Mouse (Mus musculus) neutrophil, adult 59 days (primary cell): Measurements from ENCODE around the gene Irak1. TPM values are rescaled to one million over a fixed set of nuclear protein-coding genes. Genes with fewer than 3 reads are reported as not detected.

Source experiments
- total RNA-seq, 2 experiments: library from RNA; stranded (reverse); gene quantifications; 1 replicate in 1 of 2; 2 replicates in 1 of 2; pipeline ENCODE4 v1.2.4; 2023

Gene Irak1
- total RNA-seq: 10 to 100 TPM; 63.0 to 75.4 TPM

DNA sequence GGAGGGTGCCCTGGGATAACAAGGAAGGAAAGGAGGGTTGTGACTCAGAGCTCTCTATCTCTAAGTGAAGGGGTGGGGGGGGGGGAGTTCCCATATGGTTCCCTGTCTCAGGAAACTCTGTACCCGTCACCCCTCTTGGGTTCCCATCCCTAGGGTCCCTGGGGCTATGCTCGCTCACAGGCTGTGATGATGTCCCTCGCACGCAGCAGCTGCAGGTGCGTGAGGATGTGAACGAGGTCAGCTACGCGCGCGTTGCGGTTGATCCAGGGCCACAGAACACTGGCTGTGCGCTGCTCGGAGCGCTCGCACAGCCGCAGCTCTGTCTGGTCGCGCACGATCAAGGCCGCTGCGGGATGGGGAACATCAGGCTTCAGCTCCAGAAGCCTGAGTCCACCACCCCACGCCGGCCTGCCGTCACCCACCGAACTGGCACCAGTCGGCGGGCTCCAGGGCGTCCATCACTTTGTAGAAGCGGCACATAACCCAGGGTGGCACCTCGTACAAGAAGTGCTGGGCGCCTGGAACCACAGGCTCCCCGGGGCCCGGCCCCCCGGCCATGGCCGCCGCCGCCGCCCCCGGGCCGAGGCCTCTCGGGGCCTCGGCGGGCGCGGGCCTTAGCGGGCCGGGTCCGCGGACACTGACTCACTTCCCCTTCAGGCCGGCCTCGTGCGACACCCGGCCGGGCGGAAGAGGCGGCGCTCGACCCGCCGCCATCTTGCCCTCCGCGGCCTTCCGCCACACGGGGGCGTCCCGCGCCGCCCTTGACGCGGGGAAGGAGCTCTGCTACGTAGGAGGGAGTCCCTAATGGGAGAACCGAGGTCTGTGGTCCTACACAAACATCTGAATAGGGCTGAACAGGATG, at the start of gene Irak1:
Gene Irak1, minus strand, starts transcription at position 731 of the 862 bp plus-strand sequence.

DNA sequence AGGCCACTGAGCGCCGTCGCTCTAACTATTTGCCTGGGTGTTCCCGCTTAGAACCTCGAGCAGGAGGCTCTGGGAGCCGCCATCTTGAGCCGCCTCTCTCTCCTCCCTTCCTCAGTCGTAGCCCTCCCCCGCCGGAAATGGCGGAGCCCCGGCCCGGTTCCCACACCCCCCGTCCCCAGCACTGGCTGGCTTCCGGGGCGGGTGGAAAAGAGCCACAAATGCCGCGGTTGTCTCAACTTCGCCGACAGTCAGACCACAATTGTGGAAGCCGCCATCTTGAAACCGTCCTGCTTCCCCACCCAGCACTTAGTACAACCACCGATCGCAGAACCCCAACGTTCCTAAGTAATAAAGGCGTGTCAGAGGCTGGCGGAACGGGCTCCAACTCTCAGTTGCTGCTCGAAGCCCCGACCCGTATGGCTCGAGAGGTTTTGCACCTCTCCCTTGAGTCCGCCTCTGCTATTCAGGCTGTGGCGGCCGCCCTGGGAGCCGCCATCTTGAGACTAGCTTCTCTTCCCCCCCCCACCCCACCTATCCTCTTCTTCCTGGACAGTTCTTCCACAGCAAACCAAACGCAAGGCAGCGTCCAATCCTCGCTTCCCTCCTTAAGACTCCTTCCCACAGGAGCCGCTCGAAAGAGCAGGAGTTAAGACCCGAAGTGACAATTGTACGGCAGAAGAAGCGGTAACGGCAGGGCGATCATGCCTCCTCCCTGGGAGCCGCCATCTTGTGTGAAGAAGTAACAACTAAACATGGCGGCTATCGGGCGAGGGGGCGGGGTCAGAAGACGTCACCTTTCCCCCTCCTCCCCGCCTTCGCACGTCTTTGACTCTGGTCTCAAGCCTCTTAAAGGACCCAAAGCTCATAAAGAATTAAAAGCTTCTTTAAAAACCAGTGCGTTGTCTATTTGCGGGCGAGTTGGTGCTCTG, 57.2 kb downstream of the Irak1 start, which contains the start of gene Hcfc1:
Gene Hcfc1, minus strand, starts transcription at position 110 of the 929 bp plus-strand sequence.

Other genes starting within 250 kb of the Irak1 start
- 1 to 10 TPM in 1 of 2 experiments, under 1 TPM in 1; 0.89 to 1.8 TPM for gene Srpk3, start 249.5 kb downstream of the Irak1 start, total RNA-seq
- 100 to 1,000 TPM in 1 of 2 experiments, 10 to 100 TPM in 1; 89.0 to 105 TPM for gene Idh3g, start 237.0 kb downstream of the Irak1 start, total RNA-seq
- gene Ssr4, start 236.9 kb downstream of the Irak1 start, total RNA-seq: 100 to 1,000 TPM; 128 TPM
- gene Pdzd4, start 198.9 kb downstream of the Irak1 start, total RNA-seq: 1 to 10 TPM in 1 of 2 experiments, under 1 TPM in 1; 0.64 to 1.2 TPM
- under 1 TPM in 1 of 2 experiments, not detected in 1; 0.20 TPM for gene Avpr2, start 131.8 kb downstream of the Irak1 start, total RNA-seq
- 10 to 100 TPM; 30.0 to 50.1 TPM for gene L1cam, start 127.8 kb downstream of the Irak1 start, total RNA-seq
- gene Arhgap4, start 102.0 kb downstream of the Irak1 start, total RNA-seq: 100 to 1,000 TPM; 227 to 235 TPM
- gene Naa10, start 102.0 kb downstream of the Irak1 start, total RNA-seq: 10 to 100 TPM; 38.1 to 42.0 TPM
- gene Renbp, start 93.1 kb downstream of the Irak1 start, total RNA-seq: 10 to 100 TPM; 12.2 to 19.8 TPM
- gene Hcfc1, start 57.6 kb downstream of the Irak1 start, total RNA-seq: 10 to 100 TPM; 86.7 to 87.3 TPM
- gene Opn1mw, start 103.5 kb upstream of the Irak1 start, total RNA-seq: not detected
- gene Mecp2, start 111.4 kb upstream of the Irak1 start, total RNA-seq: 10 to 100 TPM; 24.4 to 25.0 TPM
- gene Tex28, start 143.9 kb upstream of the Irak1 start, total RNA-seq: not detected
- not detected for gene Tktl1, start 153.3 kb upstream of the Irak1 start, total RNA-seq
- 1,000 to 10,000 TPM; 1,644 to 1,676 TPM for gene Flna, start 225.9 kb upstream of the Irak1 start, total RNA-seq
- 10 to 100 TPM; 53.8 to 54.0 TPM for gene Emd, start 230.8 kb upstream of the Irak1 start, total RNA-seq
- gene Rpl10, start 246.9 kb upstream of the Irak1 start, total RNA-seq: 100 to 1,000 TPM; 337 to 345 TPM